Mouse (Mus musculus) forebrain, embryonic 14.5 days (tissue): ENCODE measurements around the gene Luzp2. TPM values are rescaled to one million over a fixed set of nuclear protein-coding genes. Genes with fewer than 3 reads are reported as not detected.

Experiments used
- ATAC-seq: fragments of 200-750 bp; cut with Nextera tagmentation; 2 replicates; pipeline ENCODE4 v1.8.0; 2017; ENCODE audit warnings: mild to moderate bottlenecking, moderate library complexity
- DNase-seq: peaks from one replicate; pipeline ENCODE4 v3.0.0-alpha.2; 2015; ENCODE audit warnings: low spot score
- H3K27ac ChIP-seq: fragments of 300-500 bp; sonication (generic); 2 replicates; pipeline ENCODE4 v1.5.1; 2014; ENCODE audit warnings: low read depth, mild to moderate bottlenecking, control low read depth, low read length, moderate library complexity
- H3K27me3 ChIP-seq: fragments of 300-500 bp; sonication (generic); replicated peaks from 2 replicates; pipeline ENCODE4 v1.6.1; 2014; ENCODE audit warnings: low read length, control low read depth, mixed read lengths; ENCODE audit not compliant: control insufficient read depth, insufficient read depth
- H3K36me3 ChIP-seq: fragments of 300-500 bp; sonication (generic); 2 replicates; pipeline ENCODE4 v1.6.1; 2014; ENCODE audit warnings: low read length, control low read depth; ENCODE audit not compliant: control insufficient read depth, insufficient read depth
- H3K4me1 ChIP-seq: fragments of 300-500 bp; sonication (generic); 2 replicates; pipeline ENCODE4 v1.6.1; 2014; ENCODE audit warnings: antibody characterized with exemption, low read length, control low read depth; ENCODE audit not compliant: control insufficient read depth, insufficient read depth
- H3K4me2 ChIP-seq: fragments of 300-500 bp; sonication (generic); 2 replicates; pipeline ENCODE4 v1.6.1; 2014; ENCODE audit warnings: mild to moderate bottlenecking, control low read depth, low read length
- H3K4me3 ChIP-seq: fragments of 300-500 bp; sonication (generic); 2 replicates; pipeline ENCODE4 v1.5.1; 2014; ENCODE audit warnings: low read depth, low read length, control low read depth
- H3K9ac ChIP-seq: fragments of 300-500 bp; sonication (generic); 2 replicates; pipeline ENCODE4 v1.6.1; 2014; ENCODE audit warnings: mild to moderate bottlenecking, low read length, control low read depth, moderate library complexity
- H3K9me3 ChIP-seq: fragments of 300-500 bp; sonication (generic); replicated peaks from 2 replicates; pipeline ENCODE4 v1.6.1; 2016; ENCODE audit warnings: low read length, control low read depth, mixed read lengths; ENCODE audit not compliant: control insufficient read depth
- WGBS: fragments of 180-500 bp; shearing (Covaris S2); extraction: QIAGEN DNeasy Blood & Tissue Kit; methylation state at CpG from one replicate; pipeline ENCODE4 v1.1.7; 2014; 5-methylcytosine and 5-hydroxymethylcytosine counted together
- polyA plus RNA-seq: library from polyadenylated mRNA; unstranded; fragments of >200 nt; fragmentation: Nextera tagmentation; extraction: Ambion mirVana; gene quantifications from 2 replicates; pipeline ENCODE4 v1.2.1, GENCODE M21; 2014

Luzp2 gene
- polyA plus RNA-seq, 1 experiment from 2014 or later, result 15.4 TPM

- ATAC-seq (no peak), DNase-seq (no peak)
- Histone ChIP-seq H3K27me3 (no peaks in the 10 kb centered on the region), H3K4me1 (no peaks in the 10 kb centered on the region), H3K36me3 (no peaks in the 10 kb centered on the region), H3K9me3 (no peaks in the 10 kb centered on the region), H3K27ac (no peak overlapping the region), H3K9ac (no peak overlapping the region), H3K4me3 (no peak overlapping the region), H3K4me2 (no peak overlapping the region)
- 75% methylated on average over 3 of the region's 3 CpGs for WGBS
Measured at GRCm38 (mm10) chr7:55190655-55191054, 355.4 kb downstream of the Luzp2 start.

DNA sequence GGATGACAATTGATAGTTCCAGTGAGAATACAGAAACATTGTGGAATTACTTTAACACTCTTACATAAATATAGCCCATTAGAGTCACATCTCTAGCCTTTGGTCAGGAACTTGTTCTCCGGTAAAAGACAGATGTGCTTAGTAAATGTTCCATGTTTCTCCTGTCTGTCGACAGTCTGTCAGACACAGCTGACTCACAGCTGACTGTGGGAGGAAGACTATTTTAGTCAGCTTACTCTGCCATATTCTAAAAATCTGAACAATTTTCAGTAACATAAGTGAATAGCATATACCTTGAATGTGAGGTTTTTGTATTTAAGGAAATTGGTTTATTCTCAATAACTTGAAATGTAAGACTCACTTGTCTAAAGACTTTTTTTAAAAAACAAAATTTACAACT is 363.5 kb downstream of the Luzp2 start:
- Histone ChIP-seq H3K4me3 (no peak overlapping the region), H3K4me2 (no peak overlapping the region), H3K36me3 (no peaks in the 10 kb centered on the region), H3K9ac (no peak overlapping the region), H3K27me3 (no peaks in the 10 kb centered on the region), H3K4me1 (no peaks in the 10 kb centered on the region), H3K27ac (no peak overlapping the region), H3K9me3 (no peaks in the 10 kb centered on the region)
- 94% methylated on average over 2 of the region's 2 CpGs for WGBS
- no peak for DNase-seq
- no peak for ATAC-seq

DNA sequence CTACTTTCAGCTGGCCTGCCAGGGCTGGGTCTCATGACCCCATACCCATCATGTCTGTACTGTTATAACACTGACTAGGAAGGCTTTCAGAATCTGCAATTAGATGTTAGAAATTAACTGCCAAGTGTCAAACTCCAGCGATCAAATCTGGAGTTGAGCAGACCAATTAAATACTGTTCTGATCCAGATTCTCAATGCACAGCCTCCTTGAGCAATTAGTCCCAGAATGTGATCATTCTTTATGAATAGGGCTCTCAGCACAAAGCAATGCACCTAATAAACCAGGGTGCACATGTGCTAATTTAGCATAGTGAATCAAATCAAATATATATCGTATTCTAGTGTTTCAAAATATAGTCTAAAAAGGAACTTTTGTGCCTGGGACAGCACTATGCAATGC is 387.7 kb downstream of the Luzp2 start:
- Histone ChIP-seq H3K27ac (no peak overlapping the region), H3K4me3 (no peak overlapping the region), H3K27me3 (no peaks in the 10 kb centered on the region), H3K36me3 (no peaks in the 10 kb centered on the region), H3K4me2 (no peak overlapping the region), H3K4me1 (no peaks in the 10 kb centered on the region), H3K9ac (no peak overlapping the region), H3K9me3 (no peaks in the 10 kb centered on the region)
- 22% methylated on average over 2 of the region's 2 CpGs for WGBS
- DNase-seq, result peak; percentile 32
- ATAC-seq, result peak; percentile 68

DNA sequence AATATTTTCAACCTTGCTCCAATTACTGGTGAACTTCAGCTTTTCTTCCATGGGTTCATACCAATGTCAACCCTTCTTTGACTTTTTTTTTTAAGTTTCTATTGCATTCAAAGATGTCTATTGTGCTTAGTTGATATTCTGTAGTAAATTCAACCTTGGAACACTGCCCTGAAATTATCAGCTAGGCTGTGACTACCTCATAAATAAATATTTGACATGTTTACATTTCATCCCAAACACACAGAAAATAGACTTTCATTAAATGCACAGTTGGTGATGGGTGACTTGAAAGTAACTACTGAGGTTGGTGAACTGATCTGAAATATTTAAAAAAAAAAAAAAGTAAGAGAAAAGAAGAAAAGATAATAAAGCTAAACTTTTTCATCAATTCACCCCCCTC is 394.1 kb downstream of the Luzp2 start:
- H3K4me2 ChIP-seq, result no peak overlapping the region

More for the DNA sequence above, 394.1 kb downstream of the Luzp2 start:
- ATAC-seq (no peak), DNase-seq (no peak)
- H3K4me1 ChIP-seq, result no peaks in the 10 kb centered on the region
- no peaks in the 10 kb centered on the region for H3K9me3 ChIP-seq
- H3K27me3 ChIP-seq, result no peaks in the 10 kb centered on the region
- H3K9ac ChIP-seq, result no peak overlapping the region
- no peak overlapping the region for H3K4me3 ChIP-seq
- no peaks in the 10 kb centered on the region for H3K36me3 ChIP-seq
- H3K27ac ChIP-seq, result no peak overlapping the region
